ENCODE assay signal across 16 mouse cellular contexts in genomic region chr4:11887377-11887776, GRCm38 (mm10).
DNase-seq lines count a peak whose midpoint lies in the region; ATAC-seq and TF ChIP-seq lines count a peak whose summit lies in the region.
"Had no signal": no experiment of that assay in that cellular context is flagged by ENCODE, and none has a peak within 500 bp of the region (broad histone marks: within the 10 kb centered on the region; RNA-seq: fewer than 3 reads in every experiment).

No protein-coding gene starts in this region.

- no peak overlapping the region for H3K4me2 ChIP-seq in hindbrain, embryonic 12.5 days (replicated peaks)
- H3K4me2 ChIP-seq in midbrain, embryonic 15.5 days: no peak overlapping the region

- peak; percentile 35 for ATAC-seq in Patski
- ATAC-seq in hindbrain, embryonic 12.5 days (ENCODE audit: low FRiP score): peak; percentile 56; the same call in 1 of the 2 replicates
- peak; percentile 49 for ATAC-seq in midbrain, embryonic 15.5 days (replicated peaks)
- no peak for ATAC-seq in granulocyte monocyte progenitor cell, adult 5-6 weeks (replicated peaks; ENCODE audit: poor library complexity, severe bottlenecking)

- in situ Hi-C loops in Patski (cut with MboI; ENCODE audit: low pct_unique_long_range_greater_than_20kb): no loop called here

- no peak for DNase-seq in Patski (ENCODE audit: low read depth, low spot score)
- peak; percentile 78 for DNase-seq in brain, embryonic 14.5 days (ENCODE audit: low read depth)
- no peak for DNase-seq in right cerebral cortex, adult 18-20 months
- no peak for DNase-seq in adrenal gland, adult 8-10 months
- no peak for DNase-seq in heart, postnatal 4 days
- DNase-seq: adrenal gland, postnatal 36 days; cerebellum, adult 18-20 months; gastrocnemius, postnatal 14 days; heart, postnatal 14 days; kidney, postnatal 10 days; thymus, postnatal 4 days had no signal

- H3K36me3 ChIP-seq in hindbrain, embryonic 12.5 days: no peaks in the 10 kb centered on the region
- H3K36me3 ChIP-seq in midbrain, embryonic 15.5 days (replicated peaks): no peaks in the 10 kb centered on the region

- no peak overlapping the region for H3K4me3 ChIP-seq in hindbrain, embryonic 12.5 days
- no peak overlapping the region for H3K4me3 ChIP-seq in midbrain, embryonic 15.5 days
- H3K4me3 ChIP-seq: megakaryocyte, embryonic 14.5 days had no signal

- TF ChIP-seq CTCF in Patski (IDR thresholded peaks at IDR 0.05): no peak
- TF ChIP-seq CTCF in brain, embryonic 14.5 days (IDR thresholded peaks at IDR 0.05; ENCODE audit: borderline replicate concordance, extremely low read depth, insufficient read depth, insufficient read length): no peak

- H3K27ac ChIP-seq in hindbrain, embryonic 12.5 days: no peak overlapping the region
- no peak overlapping the region for H3K27ac ChIP-seq in midbrain, embryonic 15.5 days
- H3K27ac ChIP-seq: liver, embryonic 14.5 days had no signal

- WGBS in hindbrain, embryonic 12.5 days: 5% methylated on average over 1 of the region's 1 CpGs
- 19% methylated on average over 1 of the region's 1 CpGs for WGBS in midbrain, embryonic 15.5 days

- H3K9me3 ChIP-seq in hindbrain, embryonic 12.5 days (replicated peaks): no peaks in the 10 kb centered on the region
- no peaks in the 10 kb centered on the region for H3K9me3 ChIP-seq in midbrain, embryonic 15.5 days
- H3K9me3 ChIP-seq: megakaryocyte, embryonic 14.5 days had no signal

- H3K9ac ChIP-seq in hindbrain, embryonic 12.5 days: no peak overlapping the region
- no peak overlapping the region for H3K9ac ChIP-seq in midbrain, embryonic 15.5 days
- H3K9ac ChIP-seq: liver, embryonic 14.5 days had no signal

- CTCF ChIA-PET in Patski (lab: Charles Lee): interaction anchor here (1.3 kb wide), 1 partner anchor 12 kb away, joined by 3 read pairs; no protein-coding TSS in a partner anchor

- no peaks in the 10 kb centered on the region for H3K27me3 ChIP-seq in Patski
- H3K27me3 ChIP-seq in hindbrain, embryonic 12.5 days: no peaks in the 10 kb centered on the region
- H3K27me3 ChIP-seq in midbrain, embryonic 15.5 days (replicated peaks): no peaks in the 10 kb centered on the region

- POLR2A ChIA-PET in Patski (lab: Charles Lee): no interaction called here

- peaks cover 5% of the 10 kb centered on the region; the same call in 1 of the 2 replicates for H3K4me1 ChIP-seq in hindbrain, embryonic 12.5 days
- H3K4me1 ChIP-seq in midbrain, embryonic 15.5 days: no peaks in the 10 kb centered on the region

- TF ChIP-seq POLR2A in brain, embryonic 14.5 days (IDR thresholded peaks at IDR 0.05; ENCODE audit: borderline replicate concordance, extremely low read depth, insufficient read depth, insufficient read length, poor library complexity, severe bottlenecking): no peak
